Mouse (Mus musculus) ovary, adult 18-20 months (tissue): ENCODE data around the gene Smarcb1.

Experiments
- DNase-seq: peaks from one replicate; pipeline ENCODE4 v3.0.0; 2022; ENCODE audit warnings: low spot score, mixed read lengths

The Smarcb1 gene

GRCm38 (mm10) chr10:75856155-75856907, 65.1 kb downstream of the Smarcb1 start:
- no peak for DNase-seq

GRCm38 (mm10) chr10:75855416-75855981, 65.9 kb downstream of the Smarcb1 start:
- DNase-seq = no peak

GRCm38 (mm10) chr10:75854791-75855190, 66.6 kb downstream of the Smarcb1 start:
- DNase-seq = no peak

- no peak for DNase-seq
These were observed 67.3 kb downstream of the Smarcb1 start for GRCm38 (mm10) chr10:75854096-75854495.

GRCm38 (mm10) chr10:75853452-75853851, 68.0 kb downstream of the Smarcb1 start:
- DNase-seq = peak; percentile 52

GRCm38 (mm10) chr10:75852539-75853125, 68.8 kb downstream of the Smarcb1 start:
- no peak for DNase-seq

- no peak for DNase-seq
These were observed 69.7 kb downstream of the Smarcb1 start for GRCm38 (mm10) chr10:75851681-75852080.

- DNase-seq = no peak
These were observed 70.3 kb downstream of the Smarcb1 start for GRCm38 (mm10) chr10:75851076-75851475.

GRCm38 (mm10) chr10:75848382-75848781, 73.0 kb downstream of the Smarcb1 start:
- no peak for DNase-seq
